Mouse (Mus musculus) midbrain, embryonic 11.5 days (tissue): ENCODE measurements around the gene Araf. TPM values are rescaled to one million over a fixed set of nuclear protein-coding genes. Genes with fewer than 3 reads are reported as not detected.

Experiments
- ATAC-seq: fragments of 200-750 bp; cut with Nextera tagmentation; 2 replicates; pipeline ENCODE4 v1.8.0; 2017; ENCODE audit warnings: moderate TSS enrichment, moderate library complexity; ENCODE audit not compliant: low FRiP score
- DNase-seq: peaks from one replicate; pipeline ENCODE4 v3.0.0; 2015; ENCODE audit warnings: low spot score; ENCODE audit errors: missing footprints
- H3K27ac ChIP-seq: fragments of 300-500 bp; sonication (generic); 2 replicates; pipeline ENCODE4 v1.5.1; 2014; ENCODE audit warnings: low read depth, low read length
- H3K27me3 ChIP-seq: fragments of 300-500 bp; sonication (generic); 2 replicates; pipeline ENCODE4 v1.6.1; 2014; ENCODE audit warnings: mild to moderate bottlenecking, low read length, moderate library complexity, mixed read lengths; ENCODE audit not compliant: control insufficient read depth, insufficient read depth
- H3K36me3 ChIP-seq: fragments of 300-500 bp; sonication (generic); 2 replicates; pipeline ENCODE4 v1.6.1; 2014; ENCODE audit warnings: mild to moderate bottlenecking, low read length, moderate library complexity, mixed read lengths; ENCODE audit not compliant: control insufficient read depth, insufficient read depth
- H3K4me1 ChIP-seq: fragments of 300-500 bp; sonication (generic); 2 replicates; pipeline ENCODE4 v1.6.1; 2014; ENCODE audit warnings: low read length; ENCODE audit not compliant: control insufficient read depth, insufficient read depth
- H3K4me2 ChIP-seq: fragments of 300-500 bp; sonication (generic); 2 replicates; pipeline ENCODE4 v1.6.1; 2014; ENCODE audit warnings: mild to moderate bottlenecking, moderate library complexity
- H3K4me3 ChIP-seq: fragments of 300-500 bp; sonication (generic); 2 replicates; pipeline ENCODE4 v1.5.1; 2014; ENCODE audit warnings: low read depth, low read length
- H3K9ac ChIP-seq: fragments of 300-500 bp; sonication (generic); 2 replicates; pipeline ENCODE4 v1.6.1; 2014; ENCODE audit warnings: low read length
- H3K9me3 ChIP-seq: fragments of 300-500 bp; sonication (generic); 2 replicates; pipeline ENCODE4 v1.6.1; 2016; ENCODE audit warnings: low read length; ENCODE audit not compliant: control insufficient read depth
- WGBS: fragments of 180-500 bp; shearing (Covaris S2); extraction: QIAGEN DNeasy Blood & Tissue Kit; methylation state at CpG from one replicate; pipeline ENCODE4 v1.1.7; 2014; 5-methylcytosine and 5-hydroxymethylcytosine counted together
- polyA plus RNA-seq: library from polyadenylated mRNA; unstranded; fragments of >200 nt; fragmentation: Nextera tagmentation; extraction: Ambion mirVana; gene quantifications from 2 replicates; pipeline ENCODE4 v1.2.1, GENCODE M21; 2014

Araf gene
- polyA plus RNA-seq, 1 experiment from 2014 or later, result 98.3 TPM

- no peaks in the 10 kb centered on the region for H3K36me3 ChIP-seq
- ATAC-seq (no peak), DNase-seq (no peak)
- H3K4me1 ChIP-seq, result no peaks in the 10 kb centered on the region
- H3K27me3 ChIP-seq, result no peaks in the 10 kb centered on the region
- no peak overlapping the region for H3K9ac ChIP-seq
- no peaks in the 10 kb centered on the region for H3K9me3 ChIP-seq
- H3K27ac ChIP-seq, result no peak overlapping the region
- no peak overlapping the region for H3K4me3 ChIP-seq
- 83% methylated on average over 9 of the region's 9 CpGs for WGBS
- no peak overlapping the region for H3K4me2 ChIP-seq
Observed at GRCm38 (mm10) chrX:20863161-20864101, 65.8 kb downstream of the Araf start.

GRCm38 (mm10) chrX:20868091-20868490 is 70.5 kb downstream of the Araf start:
- no peak overlapping the region for H3K27ac ChIP-seq
- no peak overlapping the region for H3K4me2 ChIP-seq
- no peaks in the 10 kb centered on the region for H3K27me3 ChIP-seq
- ATAC-seq, result no peak
- H3K4me1 ChIP-seq, result no peaks in the 10 kb centered on the region
- H3K36me3 ChIP-seq, result no peaks in the 10 kb centered on the region
- H3K9ac ChIP-seq, result no peak overlapping the region
- WGBS, result 79% methylated on average over 4 of the region's 4 CpGs
- no peak for DNase-seq
- no peaks in the 10 kb centered on the region for H3K9me3 ChIP-seq
- no peak overlapping the region for H3K4me3 ChIP-seq

- Histone ChIP-seq H3K4me3 (no peak overlapping the region), H3K4me1 (peaks cover 4% of the 10 kb centered on the region; the same call in 1 of the 2 replicates)
- WGBS, result 62% methylated on average over 1 of the region's 1 CpGs
Observed at GRCm38 (mm10) chrX:20869203-20869602, 71.6 kb downstream of the Araf start.

GRCm38 (mm10) chrX:20869962-20870513 is 72.4 kb downstream of the Araf start, which contains the start of gene Timp1:
Gene Timp1 (plus strand): TSS chrX:20870166.
- H3K9ac ChIP-seq, result no peak within 1 kb of the TSS

More at GRCm38 (mm10) chrX:20869203-20869602, 71.6 kb downstream of the Araf start:
- H3K27ac ChIP-seq, result no peak overlapping the region
- no peak for ATAC-seq
- H3K9ac ChIP-seq, result no peak overlapping the region
- no peaks in the 10 kb centered on the region for H3K36me3 ChIP-seq
- no peaks in the 10 kb centered on the region for H3K9me3 ChIP-seq
- DNase-seq, result no peak
- H3K4me2 ChIP-seq, result no peak overlapping the region
- H3K27me3 ChIP-seq, result no peaks in the 10 kb centered on the region

GRCm38 (mm10) chrX:20872928-20873500 is 75.4 kb downstream of the Araf start:
- H3K9ac ChIP-seq, result no peak overlapping the region
- no peak overlapping the region for H3K4me3 ChIP-seq
- peaks cover 4% of the 10 kb centered on the region; the same call in 1 of the 2 replicates for H3K4me1 ChIP-seq
- ATAC-seq (0 out of 2 replicates have a peak, but pooled peaks have one; percentile 19), DNase-seq (no peak)
- H3K36me3 ChIP-seq, result no peaks in the 10 kb centered on the region
- no peaks in the 10 kb centered on the region for H3K9me3 ChIP-seq
- H3K4me2 ChIP-seq, result no peak overlapping the region
- H3K27ac ChIP-seq, result no peak overlapping the region
- no peaks in the 10 kb centered on the region for H3K27me3 ChIP-seq
- 32% methylated on average over 11 of the region's 11 CpGs for WGBS

More at GRCm38 (mm10) chrX:20869962-20870513, 72.4 kb downstream of the Araf start, which contains the start of gene Timp1:
- Histone ChIP-seq H3K36me3 (no peaks in the 10 kb centered on the region), H3K9me3 (no peaks in the 10 kb centered on the region), H3K27me3 (no peaks in the 10 kb centered on the region), H3K4me2 (peak within 1 kb of the TSS; percentile 30; the same call in 1 of the 2 replicates), H3K4me3 (no peak within 1 kb of the TSS), H3K27ac (no peak within 1 kb of the TSS), H3K4me1 (peaks cover 4% of the 10 kb centered on the region; the same call in 1 of the 2 replicates)
- peak; percentile 65; the same call in 1 of the 2 replicates for ATAC-seq
- 22% methylated on average over 18 of the region's 18 CpGs for WGBS
- no peak for DNase-seq

- no peaks in the 10 kb centered on the region for H3K27me3 ChIP-seq
- WGBS, result 41% methylated on average over 3 of the region's 3 CpGs
- DNase-seq, result no peak
- H3K27ac ChIP-seq, result no peak overlapping the region
- peaks cover 4% of the 10 kb centered on the region; the same call in 1 of the 2 replicates for H3K4me1 ChIP-seq
- no peak overlapping the region for H3K9ac ChIP-seq
- no peaks in the 10 kb centered on the region for H3K9me3 ChIP-seq
- no peak overlapping the region for H3K4me2 ChIP-seq
- no peaks in the 10 kb centered on the region for H3K36me3 ChIP-seq
- ATAC-seq, result peak; percentile 38; the same call in 1 of the 2 replicates
- H3K4me3 ChIP-seq, result no peak overlapping the region
Observed at GRCm38 (mm10) chrX:20875241-20875640, 77.6 kb downstream of the Araf start.

GRCm38 (mm10) chrX:20910074-20910473 is 112.5 kb downstream of the Araf start:
- no peaks in the 10 kb centered on the region for H3K36me3 ChIP-seq
- H3K27ac ChIP-seq, result no peak overlapping the region

More at GRCm38 (mm10) chrX:20910074-20910473, 112.5 kb downstream of the Araf start:
- no peak overlapping the region for H3K4me3 ChIP-seq
- ATAC-seq (no peak), DNase-seq (no peak)
- H3K4me1 ChIP-seq, result no peaks in the 10 kb centered on the region
- H3K9ac ChIP-seq, result no peak overlapping the region
- no peak overlapping the region for H3K4me2 ChIP-seq
- no peaks in the 10 kb centered on the region for H3K27me3 ChIP-seq
- 47% methylated on average over 3 of the region's 3 CpGs for WGBS
- H3K9me3 ChIP-seq, result no peaks in the 10 kb centered on the region
